Mouse (Mus musculus): ENCODE results near the gene Fndc11. TPM values are rescaled to one million over a fixed set of nuclear protein-coding genes. Genes with fewer than 3 reads are reported as not detected.

Gene Fndc11
- total RNA-seq, 2 experiments from 2014 or later: not detected

DNA sequence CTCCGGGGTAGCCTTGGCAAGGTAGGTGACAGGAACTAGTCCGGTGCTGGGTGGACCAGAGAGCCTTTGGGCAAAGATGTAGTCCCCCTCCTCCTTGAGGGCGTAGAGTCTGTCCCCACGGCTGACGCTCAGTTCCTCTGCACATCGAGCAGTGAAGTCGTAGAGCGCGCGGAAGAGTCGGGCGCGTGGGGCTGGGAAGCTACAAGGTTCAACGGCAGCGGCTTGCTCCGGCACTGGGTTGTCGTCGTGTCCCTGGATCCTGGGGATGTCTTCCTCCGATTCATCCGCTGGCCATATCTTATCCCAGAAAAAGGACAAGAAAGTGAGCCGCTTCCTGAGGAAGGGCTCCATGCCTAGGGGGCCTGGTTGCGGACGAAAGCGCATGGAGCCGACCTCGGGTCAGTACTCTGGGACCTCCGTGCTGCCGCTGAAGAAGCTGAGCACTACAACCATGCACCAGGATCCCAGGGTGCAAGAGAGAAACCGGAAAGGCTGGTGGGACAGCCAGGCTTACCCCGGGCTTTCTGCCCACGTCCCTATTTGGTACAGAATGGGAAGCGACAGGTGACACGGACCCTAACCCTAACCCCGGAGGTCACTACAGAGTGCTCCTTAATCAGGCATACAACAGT, 7.3 kb upstream of the Fndc11 start:
- DNase-seq (ENCODE audit: extremely low spot score in 1 of 2, low spot score in 2 of 2): no peak

DNA sequence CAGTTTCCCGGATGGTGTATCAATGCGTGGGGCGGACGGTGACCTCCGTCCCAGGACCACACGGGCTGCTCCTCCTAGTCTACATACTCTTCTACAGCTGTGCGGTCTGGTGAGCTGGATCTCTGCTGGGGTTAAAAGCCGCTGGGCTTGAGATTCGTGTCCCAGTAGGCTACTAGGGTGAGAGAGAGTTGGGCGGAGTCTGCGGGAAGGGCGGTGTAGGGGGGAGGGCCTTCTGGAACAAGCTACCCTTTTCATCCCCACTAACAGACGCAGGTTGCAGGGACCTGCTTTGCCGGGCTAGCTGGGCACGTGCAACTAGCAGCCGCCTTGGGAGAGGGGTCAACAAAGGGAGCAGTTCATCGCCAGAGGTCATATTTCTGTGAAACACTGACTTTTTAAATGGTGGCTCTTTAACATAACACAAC, 6.8 kb upstream of the Fndc11 start, which contains the start of gene Srms:
Gene Srms, minus strand, starts transcription at position 165 of the 425 bp plus-strand sequence.
- intact Hi-C loops (cut with DNase I): no loop called here
- peak in 1 of 2 experiments; percentile 53 for DNase-seq (ENCODE audit: extremely low spot score in 1 of 2, low spot score in 2 of 2)

More for the DNA sequence above, 7.3 kb upstream of the Fndc11 start:
- intact Hi-C loops (cut with DNase I): no loop called here

DNA sequence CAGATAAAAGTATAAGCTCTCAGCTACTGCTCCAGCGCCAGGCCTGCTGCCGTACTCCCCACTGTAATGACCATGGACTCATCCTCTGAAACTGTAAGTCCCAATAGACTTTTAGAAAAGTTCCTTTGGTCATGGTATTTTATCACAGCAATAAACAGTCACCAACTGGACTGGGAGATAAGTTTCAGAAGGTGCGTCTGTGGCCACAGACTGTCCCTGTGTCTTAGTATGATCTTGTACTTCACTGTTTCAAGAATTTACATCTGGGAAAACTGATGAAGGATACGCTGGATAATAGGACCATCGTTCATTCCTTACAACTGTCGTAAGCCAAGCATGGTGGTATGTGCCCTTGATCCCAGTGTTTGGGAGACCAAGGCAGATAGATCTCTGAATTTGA, 3.8 kb upstream of the Fndc11 start:
- intact Hi-C loops (cut with DNase I): no loop called here

DNA sequence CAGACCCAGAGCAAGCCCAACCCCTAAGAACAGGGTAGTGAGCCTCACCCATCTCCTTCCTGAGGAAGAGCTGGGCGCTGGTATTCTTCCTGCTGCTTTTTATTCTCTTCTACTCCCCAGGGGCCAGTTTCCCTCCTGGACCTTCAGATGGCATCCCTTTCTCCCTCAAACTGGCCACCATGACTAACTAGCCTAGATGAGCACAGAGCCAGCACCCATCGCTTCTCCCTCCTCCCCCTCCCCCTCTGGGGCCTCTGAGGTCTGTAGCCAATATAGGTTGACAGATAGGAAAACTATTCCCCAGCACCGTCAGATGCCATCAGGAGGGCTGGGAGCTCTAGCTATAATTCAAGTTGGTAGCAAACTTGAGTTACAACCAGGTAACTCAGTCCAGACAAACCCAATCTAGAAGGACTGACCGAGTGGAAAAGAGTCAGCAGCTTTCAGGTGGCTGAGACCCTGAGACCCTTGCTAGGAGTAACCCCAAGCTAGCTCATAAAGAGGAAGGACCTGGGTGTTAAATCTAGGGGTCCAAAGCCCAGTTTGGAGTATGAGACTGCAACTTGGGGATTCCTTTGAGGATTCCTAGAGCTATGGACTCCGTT, 830 bp upstream of the Fndc11 start:
- DNase-seq (ENCODE audit: extremely low spot score in 1 of 2, low spot score in 2 of 2): peak in 1 of 2 experiments; percentile 19
- intact Hi-C loops (cut with DNase I): no loop called here

More for the DNA sequence above, 3.8 kb upstream of the Fndc11 start:
- DNase-seq (ENCODE audit: extremely low spot score in 1 of 2, low spot score in 2 of 2): no peak

DNA sequence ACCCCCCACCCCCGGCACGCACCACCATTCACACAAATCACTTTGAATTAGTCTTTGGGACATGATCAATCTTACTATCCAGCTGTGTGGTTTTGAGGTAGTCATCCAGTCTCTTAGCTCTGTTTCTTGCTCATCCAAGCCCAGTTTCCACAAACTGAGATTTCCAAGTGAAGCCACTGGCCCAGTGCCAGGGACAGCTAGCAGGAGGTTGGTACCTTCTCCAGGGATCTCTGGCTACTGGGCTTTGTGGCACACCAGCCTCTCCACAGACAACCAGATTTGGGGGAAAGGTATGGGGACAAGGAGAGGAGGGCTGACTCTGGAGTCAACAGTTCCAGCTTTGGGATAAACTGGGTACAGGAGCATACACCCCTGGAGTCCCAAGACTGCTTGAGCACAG, 548 bp downstream of the Fndc11 start:
- intact Hi-C loops (cut with DNase I): no loop called here
- peak in 1 of 2 experiments; percentile 46 for DNase-seq (ENCODE audit: extremely low spot score in 1 of 2, low spot score in 2 of 2)

DNA sequence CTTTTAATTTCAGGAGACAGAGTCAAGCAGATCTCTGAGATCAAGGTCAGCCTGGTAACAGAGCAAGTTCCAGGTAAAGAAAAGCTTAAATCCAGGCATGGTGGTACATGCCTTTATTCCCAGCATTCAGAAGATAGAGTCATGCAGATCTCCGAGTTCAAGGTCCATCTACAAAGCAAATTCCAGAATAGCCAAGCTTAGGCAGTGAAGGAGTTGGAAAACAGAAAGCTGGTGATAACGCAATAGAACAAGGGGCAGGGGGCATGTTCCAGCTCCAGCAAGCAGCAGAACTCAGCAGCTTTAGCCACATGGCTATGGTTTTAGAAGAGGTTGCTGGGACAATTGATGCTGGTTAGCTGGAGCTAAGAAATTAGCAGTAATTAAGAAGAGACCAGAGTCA, 5.2 kb downstream of the Fndc11 start:
- intact Hi-C loops (cut with DNase I): no loop called here
- DNase-seq (ENCODE audit: extremely low spot score in 1 of 2, low spot score in 2 of 2): no peak

DNA sequence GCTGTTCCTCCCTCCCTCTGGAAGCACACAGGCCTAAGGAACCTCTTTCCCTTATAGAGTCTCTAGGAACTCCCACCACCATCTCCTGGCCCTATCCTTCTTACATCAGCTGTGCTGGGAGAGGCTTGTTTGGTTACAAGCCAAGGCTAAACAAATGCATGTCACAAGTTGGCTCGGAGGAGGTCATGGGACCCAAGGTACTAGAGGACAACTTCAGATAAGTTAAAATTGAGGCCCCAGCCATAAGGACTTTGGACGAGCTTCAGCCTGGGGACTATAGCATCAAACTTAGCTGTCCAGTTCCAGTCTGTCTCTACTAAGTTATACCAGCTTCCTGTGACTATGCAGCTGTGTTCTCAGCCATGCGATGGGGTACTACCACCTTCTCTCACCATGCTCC, 7.3 kb downstream of the Fndc11 start:
- DNase-seq (ENCODE audit: extremely low spot score in 1 of 2, low spot score in 2 of 2): no peak
- intact Hi-C loops (cut with DNase I): no loop called here

DNA sequence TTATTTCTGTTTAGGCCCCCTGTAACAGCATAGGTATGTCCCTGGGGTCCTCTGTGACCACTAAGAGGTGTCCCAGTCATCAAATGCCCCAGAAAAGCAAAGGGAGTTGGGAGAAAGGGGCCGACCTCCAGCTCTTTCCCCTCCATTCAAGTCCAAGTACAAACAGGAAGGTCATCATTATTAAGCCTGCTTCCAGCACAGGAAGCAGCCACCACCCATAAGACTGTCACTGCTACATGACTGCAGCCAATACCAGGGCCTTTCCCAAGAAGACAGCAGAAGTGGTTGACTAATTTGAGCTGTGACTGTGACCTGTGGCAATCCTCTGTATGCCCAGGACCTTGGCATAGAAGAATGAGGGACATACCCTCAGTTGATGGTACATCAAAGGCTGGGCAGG, 8.5 kb downstream of the Fndc11 start:
- intact Hi-C loops (cut with DNase I): no loop called here
- no peak for DNase-seq (ENCODE audit: extremely low spot score in 1 of 2, low spot score in 2 of 2)

DNA sequence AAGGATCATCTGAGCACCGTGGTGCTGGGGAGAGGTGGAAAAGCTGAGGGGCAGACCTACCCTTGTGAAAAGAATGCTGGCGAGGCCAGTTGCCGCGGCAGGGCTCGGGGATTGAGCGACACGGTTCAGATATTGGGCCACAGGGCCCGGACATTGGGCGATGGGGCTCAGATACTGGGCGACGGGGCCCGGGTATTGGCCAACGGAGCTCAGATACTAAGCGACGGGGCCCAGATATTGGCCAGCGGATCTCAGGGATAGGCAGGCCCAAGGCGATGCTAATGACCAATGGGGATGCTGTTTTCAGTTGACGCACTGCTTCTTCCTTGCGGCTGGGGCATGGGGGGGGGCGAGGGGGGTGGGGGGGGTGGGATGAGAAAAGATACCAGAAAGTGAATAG, 11.4 kb downstream of the Fndc11 start:
- DNase-seq (ENCODE audit: extremely low spot score in 1 of 2, low spot score in 2 of 2): no peak
- intact Hi-C loops (cut with DNase I): no loop called here

DNA sequence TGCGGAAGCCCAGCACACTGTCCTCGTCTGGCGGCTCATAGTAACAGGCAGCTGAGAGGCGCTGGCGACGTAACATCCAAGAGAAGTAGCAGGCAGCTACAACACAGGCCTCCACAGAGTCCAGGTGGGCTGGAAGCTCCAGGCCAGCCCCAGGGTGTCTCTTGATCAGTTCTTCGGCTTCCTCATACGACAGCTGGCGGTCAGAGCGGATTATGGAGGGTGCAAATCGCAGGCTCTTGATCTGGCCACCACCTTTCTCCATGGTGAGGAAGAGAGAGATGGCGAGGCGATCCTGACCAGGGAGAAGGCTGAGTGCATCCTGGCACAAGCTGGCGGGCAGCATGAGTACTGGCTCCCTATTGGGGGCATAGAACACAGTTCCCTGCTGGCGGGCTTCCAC, 13.6 kb downstream of the Fndc11 start:
- no peak for DNase-seq (ENCODE audit: extremely low spot score in 1 of 2, low spot score in 2 of 2)
- intact Hi-C loops (cut with DNase I): no loop called here

DNA sequence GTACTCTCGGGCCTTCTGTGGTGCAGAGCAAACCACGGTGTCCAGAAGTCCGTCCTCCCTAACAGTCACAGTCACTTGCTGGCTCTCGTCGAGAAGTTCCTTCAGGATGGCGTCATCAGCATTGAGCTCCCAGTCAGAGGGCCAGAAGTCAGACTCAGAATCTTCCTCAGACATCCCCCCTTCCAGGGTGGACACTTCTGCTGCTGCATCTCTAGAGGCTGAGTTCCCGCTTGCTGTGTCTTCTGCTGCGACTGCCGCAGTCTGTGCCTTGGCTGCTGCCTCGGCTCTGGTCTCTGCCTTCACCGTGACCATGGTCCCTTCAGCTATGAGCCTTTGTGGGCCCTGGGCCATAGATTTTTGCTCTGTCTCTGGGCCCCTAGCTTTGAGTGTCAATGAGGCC, 14.9 kb downstream of the Fndc11 start:
- intact Hi-C loops (cut with DNase I): no loop called here
- DNase-seq (ENCODE audit: extremely low spot score in 1 of 2, low spot score in 2 of 2): no peak

DNA sequence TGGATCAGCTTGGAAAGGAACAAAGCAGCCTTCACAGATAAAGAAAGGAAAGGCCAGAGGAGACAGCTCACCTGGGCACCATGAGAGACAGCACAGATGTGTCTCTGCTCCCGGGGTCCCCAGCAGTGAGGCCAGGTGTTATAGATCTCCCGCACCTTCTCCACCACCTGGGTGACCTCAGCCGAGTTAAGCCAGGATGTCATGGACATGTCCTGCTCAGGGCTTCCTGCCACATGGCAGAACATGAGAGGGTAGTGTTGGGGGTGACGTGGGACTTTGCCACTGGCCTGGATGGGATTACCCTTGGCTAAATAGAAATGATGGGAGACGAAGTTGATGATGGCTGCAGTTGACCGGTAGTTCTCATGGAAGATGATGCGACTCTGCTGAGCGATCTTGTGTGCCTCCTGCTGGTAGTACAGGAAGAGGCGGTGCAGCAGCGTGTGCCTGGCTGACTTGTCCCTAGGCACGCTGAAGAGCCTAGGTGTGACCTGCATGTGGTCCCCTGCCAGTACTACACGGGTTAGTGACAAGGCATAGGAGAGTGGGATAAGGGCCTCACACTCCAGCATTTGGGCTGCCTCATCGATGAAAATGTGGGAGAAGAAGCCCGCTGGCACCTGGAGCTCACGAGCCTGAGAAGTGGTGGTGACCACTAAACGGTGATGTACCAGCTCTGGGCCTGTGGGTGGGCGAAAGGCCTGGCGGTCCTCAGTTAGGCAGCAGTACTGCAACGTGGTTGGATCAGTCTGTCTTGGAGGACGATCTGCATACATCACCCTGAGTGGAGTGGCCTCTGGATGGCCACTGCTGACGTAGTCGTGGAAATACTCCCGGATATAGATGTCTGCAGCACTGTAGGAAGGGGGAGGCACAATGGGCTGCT, 16.1 kb downstream of the Fndc11 start:
- peak in 1 of 2 experiments; percentile 16 for DNase-seq (ENCODE audit: extremely low spot score in 1 of 2, low spot score in 2 of 2)
- intact Hi-C loops (cut with DNase I): no loop called here

DNA sequence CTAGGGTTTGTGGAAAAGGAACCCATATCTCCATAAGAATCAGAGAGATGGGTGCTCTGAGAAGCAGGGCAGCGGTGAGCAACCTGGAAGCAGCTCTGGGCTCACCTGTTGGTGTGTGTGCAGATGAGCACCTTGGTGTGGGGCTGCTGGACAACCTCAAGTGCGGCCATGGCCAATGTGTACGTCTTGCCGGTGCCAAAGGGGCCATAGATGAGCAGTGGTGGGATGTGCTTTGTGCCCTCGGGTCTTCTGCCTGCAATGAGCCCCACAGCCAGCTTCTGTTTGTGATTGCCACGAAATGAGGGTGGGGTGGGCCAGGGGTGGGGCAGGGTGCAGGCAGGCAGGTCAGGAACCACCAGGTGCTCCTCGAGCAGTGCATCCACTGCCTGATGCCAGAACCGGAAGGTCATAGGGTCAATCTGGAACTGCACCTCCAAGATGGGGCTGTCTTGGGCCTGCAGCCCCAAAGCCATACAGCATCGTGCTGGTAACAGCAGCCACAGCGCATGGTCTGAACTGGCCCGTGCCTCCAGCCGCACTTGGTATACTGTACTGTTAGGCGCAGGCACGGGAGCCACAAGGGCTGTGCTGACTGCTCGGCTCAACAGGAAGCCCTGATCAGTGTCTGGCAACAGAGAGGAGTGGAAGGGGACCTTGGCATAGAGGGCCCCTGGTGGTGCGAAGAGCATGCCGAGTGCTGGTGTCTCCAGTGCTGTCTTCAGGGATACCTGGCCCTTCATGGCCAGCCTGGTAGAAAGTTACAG, 17.6 kb downstream of the Fndc11 start:
- peak in 1 of 2 experiments; percentile 13 for DNase-seq (ENCODE audit: extremely low spot score in 1 of 2, low spot score in 2 of 2)
- intact Hi-C loops (cut with DNase I): no loop called here

DNA sequence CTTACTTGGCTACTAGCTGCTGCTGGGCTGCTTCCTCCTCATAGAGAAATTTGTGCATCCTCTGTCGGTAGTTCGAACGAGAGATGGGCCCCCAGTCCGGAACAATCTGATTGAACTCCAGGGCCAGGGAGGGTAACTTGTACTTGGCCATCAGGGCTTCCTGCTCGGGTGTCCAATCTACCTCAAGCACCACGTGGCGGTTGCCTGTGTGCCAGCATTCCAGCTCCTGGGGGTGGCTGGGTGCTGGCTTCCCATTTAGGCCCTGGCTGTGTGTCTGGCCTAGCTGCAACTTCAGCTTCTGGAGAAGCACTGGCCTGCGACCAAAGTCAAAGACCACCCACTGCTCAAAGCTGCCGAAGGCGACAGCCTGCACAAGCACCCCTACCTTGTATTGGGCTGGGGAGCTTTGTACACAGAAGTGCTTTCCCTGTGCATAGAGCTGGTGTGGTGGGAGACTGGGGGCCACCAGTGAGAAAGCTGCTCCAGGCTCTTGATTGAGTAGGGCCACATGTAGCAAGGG, 18.3 kb downstream of the Fndc11 start:
- DNase-seq (ENCODE audit: extremely low spot score in 1 of 2, low spot score in 2 of 2): peak in 1 of 2 experiments; percentile 22
- intact Hi-C loops (cut with DNase I): no loop called here

DNA sequence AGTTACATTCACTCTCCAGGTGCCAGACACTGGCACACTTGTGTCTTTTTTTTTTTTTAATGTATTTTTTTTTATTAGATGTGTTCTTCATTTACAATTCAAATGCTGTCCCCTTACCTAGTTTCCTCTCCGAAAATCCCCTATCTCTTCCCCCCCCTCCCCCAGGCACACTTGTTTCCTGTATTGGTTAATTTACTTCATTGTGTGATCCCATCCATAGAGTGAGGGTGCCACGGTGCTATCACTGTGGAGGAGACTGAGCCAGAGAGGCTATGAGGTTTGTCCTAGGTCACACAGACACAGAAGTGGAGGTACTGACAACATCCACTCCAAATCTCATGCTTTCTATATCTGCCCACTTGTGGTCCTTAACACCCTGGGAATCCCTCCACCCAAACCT, 19.0 kb downstream of the Fndc11 start:
- intact Hi-C loops (cut with DNase I): no loop called here
- DNase-seq (ENCODE audit: extremely low spot score in 1 of 2, low spot score in 2 of 2): no peak

DNA sequence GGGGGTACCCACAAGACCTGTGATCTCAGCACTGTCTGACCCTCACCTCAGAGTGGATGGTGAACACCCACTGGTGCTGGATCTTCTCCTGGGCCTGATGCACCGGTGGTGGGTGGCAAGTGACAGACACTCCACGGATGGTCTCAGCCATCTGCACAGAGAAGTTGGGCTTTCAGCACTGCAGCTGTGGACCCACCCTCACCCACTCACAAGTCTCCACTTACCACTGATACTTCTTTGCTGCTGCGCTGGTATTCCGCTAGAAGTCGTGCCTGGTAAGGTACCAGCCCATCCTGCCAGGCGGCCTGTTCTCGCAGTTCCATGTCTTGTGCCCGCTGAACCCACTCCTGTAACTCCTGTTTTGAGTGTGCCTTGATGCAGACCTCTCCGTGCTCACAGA, 19.4 kb downstream of the Fndc11 start:
- peak in 1 of 2 experiments; percentile 19 for DNase-seq (ENCODE audit: extremely low spot score in 1 of 2, low spot score in 2 of 2)
- intact Hi-C loops (cut with DNase I): no loop called here

DNA sequence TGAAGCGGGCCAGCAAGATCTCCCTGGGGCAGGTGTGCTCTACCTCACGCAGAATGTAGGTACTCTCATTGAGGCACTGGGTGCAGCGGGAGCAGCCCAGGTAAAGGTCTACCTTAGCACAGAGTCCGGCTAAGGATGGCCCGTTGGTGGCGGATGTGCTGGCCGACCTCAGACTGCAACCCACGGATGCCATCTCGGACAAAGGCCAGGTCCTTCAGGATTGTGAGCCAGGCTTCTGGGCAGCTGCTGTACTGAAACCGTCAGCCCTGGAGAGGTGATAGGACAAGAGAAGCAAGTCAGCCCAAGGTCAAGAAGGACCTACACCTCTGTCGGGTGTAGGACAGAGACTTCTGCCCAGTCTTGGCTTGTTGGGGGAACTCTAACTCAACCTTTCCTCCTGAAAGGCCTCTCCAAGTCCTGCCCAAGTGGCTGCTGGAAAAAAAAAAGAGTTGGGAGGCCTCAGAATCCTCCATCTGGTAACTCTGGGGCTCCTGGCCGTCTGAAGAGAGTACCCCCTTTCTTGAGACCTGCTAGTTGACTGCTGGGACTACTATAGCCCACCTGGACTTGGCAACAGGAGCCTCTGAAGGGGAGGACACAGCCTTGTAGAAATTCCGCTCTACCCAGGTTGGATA, 21.1 kb downstream of the Fndc11 start:
- peak in 1 of 2 experiments; percentile 16 for DNase-seq (ENCODE audit: extremely low spot score in 1 of 2, low spot score in 2 of 2)
- intact Hi-C loops (cut with DNase I): no loop called here

DNA sequence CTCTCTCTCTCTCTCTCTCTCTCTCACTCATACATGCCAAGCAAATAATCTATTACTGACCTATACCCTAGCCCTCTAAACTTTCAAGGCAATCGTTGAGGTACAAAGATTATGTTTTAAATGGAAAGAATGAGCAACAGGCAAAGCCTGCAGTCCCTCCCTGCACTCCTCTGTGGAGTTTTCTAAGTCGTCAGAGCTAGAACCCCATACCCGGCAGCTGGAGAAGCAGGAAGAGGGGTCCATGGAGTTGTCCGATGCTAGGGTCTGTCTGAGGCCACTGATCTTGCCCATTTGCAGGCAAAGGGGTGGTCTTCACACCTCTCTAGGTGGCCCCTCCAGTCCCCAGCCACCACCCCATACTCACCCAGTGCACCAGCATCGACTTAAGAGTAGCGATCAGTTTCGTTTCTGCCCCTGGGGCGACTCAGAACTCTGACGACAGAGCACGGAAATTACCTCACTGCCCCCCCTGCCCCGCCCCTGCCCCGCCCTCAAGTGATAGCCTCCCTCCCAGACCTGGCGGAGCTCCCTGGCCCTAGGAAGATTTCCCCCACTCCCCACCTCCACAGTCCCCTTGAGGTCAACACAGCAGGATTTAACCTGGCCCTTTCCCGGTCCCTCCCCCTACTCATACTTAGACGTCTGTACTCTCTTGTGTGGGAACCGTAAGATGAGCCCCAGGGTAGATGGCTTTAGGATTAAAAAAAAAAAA, 21.9 kb downstream of the Fndc11 start, which contains the start of gene Helz2:
Gene Helz2, minus strand, starts transcription at position 426 of the 712 bp plus-strand sequence.
- intact Hi-C loops (cut with DNase I): no loop called here
- DNase-seq (ENCODE audit: extremely low spot score in 1 of 2, low spot score in 2 of 2): peak in 1 of 2 experiments; percentile 31
